Mouse (Mus musculus): ENCODE results near the gene Ppp3ca. TPM values are rescaled to one million over a fixed set of nuclear protein-coding genes. Genes with fewer than 3 reads are reported as not detected.

Gene Ppp3ca
- polyA plus RNA-seq, 1 experiment from 2014 or later, result 42.8 TPM

DNA sequence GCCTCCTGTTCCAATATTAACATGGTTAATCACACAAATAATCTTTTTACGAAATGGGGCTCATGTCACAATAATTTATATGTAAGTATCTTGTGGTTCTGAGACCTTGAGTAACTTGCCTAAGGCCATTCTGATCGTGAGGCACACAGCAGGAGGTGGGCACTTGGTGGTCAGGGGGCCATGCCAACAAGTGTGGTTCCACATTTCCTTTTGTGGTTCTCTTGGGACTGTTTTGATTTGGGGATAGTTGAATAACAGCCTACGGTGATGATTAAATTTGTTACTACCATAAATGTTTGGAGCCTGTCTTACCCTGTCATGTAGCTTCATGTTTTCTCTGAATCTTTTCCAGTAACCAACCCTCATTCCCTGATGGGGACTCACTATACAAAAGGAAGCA is 196.6 kb downstream of the Ppp3ca start:
- Histone ChIP-seq H3K36me3 (ENCODE audit: control insufficient read depth, insufficient read depth, low read length) (no peaks in the 10 kb centered on the region), H3K4me1 (ENCODE audit: control insufficient read depth, insufficient read depth, low read length) (peaks cover 2% of the 10 kb centered on the region; the same call in 1 of the 2 replicates), H3K4me3 (replicated peaks; ENCODE audit: low read length) (no peak overlapping the region), H3K27me3 (ENCODE audit: control insufficient read depth, insufficient read depth, low read length) (no peaks in the 10 kb centered on the region), H3K9ac (ENCODE audit: low read length) (no peak overlapping the region), H3K27ac (ENCODE audit: low read length) (no peak overlapping the region), H3K9me3 (replicated peaks; ENCODE audit: control insufficient read depth, low read length) (no peaks in the 10 kb centered on the region), H3K4me2 (ENCODE audit: low read depth, low read length) (no peak overlapping the region)
- 83% methylated on average over 3 of the region's 3 CpGs for WGBS
- no peak for ATAC-seq (ENCODE audit: insufficient read depth, low FRiP score)

DNA sequence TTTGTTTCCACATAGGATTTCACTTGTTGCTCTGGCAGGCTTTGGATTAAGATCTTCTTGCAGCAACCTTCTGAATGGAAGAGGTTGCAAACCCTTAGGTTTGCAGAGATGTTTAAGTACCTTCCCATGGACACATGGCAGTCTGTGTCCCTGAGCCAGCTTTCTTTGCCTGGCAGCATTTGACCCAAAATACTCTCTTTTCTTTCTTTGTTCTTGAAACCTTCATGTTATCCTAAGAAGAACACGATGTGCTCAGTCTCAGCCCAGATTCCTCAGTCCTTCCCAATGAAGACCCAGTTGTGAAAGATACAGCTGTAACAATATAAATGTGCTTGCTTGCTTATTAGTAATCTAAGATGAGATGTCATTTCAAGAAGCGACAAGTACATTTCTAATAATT is 197.4 kb downstream of the Ppp3ca start:
- Histone ChIP-seq H3K27ac (ENCODE audit: low read length) (no peak overlapping the region), H3K9me3 (replicated peaks; ENCODE audit: control insufficient read depth, low read length) (no peaks in the 10 kb centered on the region), H3K27me3 (ENCODE audit: control insufficient read depth, insufficient read depth, low read length) (no peaks in the 10 kb centered on the region), H3K4me3 (replicated peaks; ENCODE audit: low read length) (no peak overlapping the region), H3K4me1 (ENCODE audit: control insufficient read depth, insufficient read depth, low read length) (peaks cover 6% of the 10 kb centered on the region; the same call in 1 of the 2 replicates), H3K9ac (ENCODE audit: low read length) (no peak overlapping the region), H3K36me3 (ENCODE audit: control insufficient read depth, insufficient read depth, low read length) (no peaks in the 10 kb centered on the region), H3K4me2 (ENCODE audit: low read depth, low read length) (no peak overlapping the region)
- 96% methylated on average over 2 of the region's 2 CpGs for WGBS
- ATAC-seq (ENCODE audit: insufficient read depth, low FRiP score), result no peak

DNA sequence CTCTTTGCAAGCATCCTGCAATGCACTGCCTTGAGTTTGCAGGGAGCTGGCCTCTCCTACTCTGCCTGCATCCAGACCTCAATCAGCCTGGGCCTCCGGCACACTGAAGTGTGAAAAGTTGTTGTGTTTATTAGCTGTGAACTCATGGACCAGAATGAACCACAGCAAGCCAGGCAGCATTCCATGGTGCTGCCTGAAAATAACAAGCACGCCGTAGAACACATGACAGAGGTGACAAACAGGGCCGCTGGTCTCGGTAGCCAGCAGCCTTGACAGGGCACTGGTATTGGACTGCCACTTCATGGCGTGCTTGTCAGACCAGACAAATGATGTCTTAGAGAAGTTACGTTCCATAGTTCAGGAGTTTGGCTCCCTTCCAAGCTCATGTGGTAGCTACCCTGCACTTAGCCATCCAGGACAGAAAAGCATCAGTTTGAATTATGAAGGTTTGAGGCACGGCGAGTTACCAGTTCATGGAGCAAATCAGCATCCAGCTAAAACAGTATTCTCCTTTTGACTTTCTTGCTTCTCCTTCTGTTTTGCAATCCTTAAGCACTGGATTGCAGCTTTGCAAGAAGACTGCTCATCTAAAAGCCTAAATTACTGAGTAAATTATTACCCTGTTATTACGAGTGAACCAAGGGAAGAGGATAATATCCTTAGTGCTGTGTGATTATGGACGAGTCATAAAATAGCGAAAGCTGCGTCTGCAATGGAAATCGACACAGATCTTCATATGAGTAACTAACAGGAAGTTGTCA is 202.0 kb downstream of the Ppp3ca start:
- no peak for ATAC-seq (ENCODE audit: insufficient read depth, low FRiP score)
- Histone ChIP-seq H3K9ac (ENCODE audit: low read length) (no peak overlapping the region), H3K27ac (ENCODE audit: low read length) (no peak overlapping the region), H3K4me3 (replicated peaks; ENCODE audit: low read length) (no peak overlapping the region), H3K4me2 (ENCODE audit: low read depth, low read length) (no peak overlapping the region), H3K36me3 (ENCODE audit: control insufficient read depth, insufficient read depth, low read length) (no peaks in the 10 kb centered on the region), H3K4me1 (ENCODE audit: control insufficient read depth, insufficient read depth, low read length) (peaks cover 6% of the 10 kb centered on the region; the same call in 1 of the 2 replicates), H3K9me3 (replicated peaks; ENCODE audit: control insufficient read depth, low read length) (no peaks in the 10 kb centered on the region), H3K27me3 (ENCODE audit: control insufficient read depth, insufficient read depth, low read length) (no peaks in the 10 kb centered on the region)
- WGBS, result 50% methylated on average over 14 of the region's 14 CpGs

DNA sequence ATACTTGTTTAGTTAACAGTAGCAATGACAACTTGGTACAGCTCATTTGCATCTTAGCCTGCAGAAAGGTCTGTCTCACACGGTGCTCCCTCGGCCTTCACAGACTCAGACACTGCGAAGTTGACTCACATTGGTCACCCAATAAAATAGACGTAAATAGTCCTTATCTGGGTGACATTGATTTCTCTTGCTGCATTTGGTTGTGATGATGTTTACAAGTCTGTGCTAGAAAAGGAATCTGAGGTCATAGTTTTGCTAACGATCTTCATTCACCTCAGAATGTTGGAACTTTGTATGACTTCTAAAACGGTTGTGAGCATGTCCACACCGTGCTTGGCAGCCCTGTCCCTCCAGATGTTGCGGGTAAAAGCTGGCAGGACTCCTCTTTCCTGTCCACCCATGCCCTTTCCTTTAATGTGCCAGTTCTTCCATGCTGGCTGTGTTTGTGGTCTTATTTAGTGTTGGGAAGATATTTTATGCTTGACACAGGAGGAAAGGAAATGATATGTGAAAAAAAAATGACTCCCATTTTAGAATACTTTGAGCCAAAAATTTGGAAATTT is 202.7 kb downstream of the Ppp3ca start:
- ATAC-seq (ENCODE audit: insufficient read depth, low FRiP score), result no peak
- Histone ChIP-seq H3K4me1 (ENCODE audit: control insufficient read depth, insufficient read depth, low read length) (peaks cover 6% of the 10 kb centered on the region; the same call in 1 of the 2 replicates), H3K27me3 (ENCODE audit: control insufficient read depth, insufficient read depth, low read length) (no peaks in the 10 kb centered on the region), H3K9me3 (replicated peaks; ENCODE audit: control insufficient read depth, low read length) (no peaks in the 10 kb centered on the region), H3K9ac (ENCODE audit: low read length) (no peak overlapping the region), H3K4me3 (replicated peaks; ENCODE audit: low read length) (no peak overlapping the region), H3K27ac (ENCODE audit: low read length) (no peak overlapping the region), H3K36me3 (ENCODE audit: control insufficient read depth, insufficient read depth, low read length) (no peaks in the 10 kb centered on the region), H3K4me2 (ENCODE audit: low read depth, low read length) (no peak overlapping the region)
- whole genome bisulfite sequencing, result 64% methylated on average over 8 of the region's 8 CpGs

DNA sequence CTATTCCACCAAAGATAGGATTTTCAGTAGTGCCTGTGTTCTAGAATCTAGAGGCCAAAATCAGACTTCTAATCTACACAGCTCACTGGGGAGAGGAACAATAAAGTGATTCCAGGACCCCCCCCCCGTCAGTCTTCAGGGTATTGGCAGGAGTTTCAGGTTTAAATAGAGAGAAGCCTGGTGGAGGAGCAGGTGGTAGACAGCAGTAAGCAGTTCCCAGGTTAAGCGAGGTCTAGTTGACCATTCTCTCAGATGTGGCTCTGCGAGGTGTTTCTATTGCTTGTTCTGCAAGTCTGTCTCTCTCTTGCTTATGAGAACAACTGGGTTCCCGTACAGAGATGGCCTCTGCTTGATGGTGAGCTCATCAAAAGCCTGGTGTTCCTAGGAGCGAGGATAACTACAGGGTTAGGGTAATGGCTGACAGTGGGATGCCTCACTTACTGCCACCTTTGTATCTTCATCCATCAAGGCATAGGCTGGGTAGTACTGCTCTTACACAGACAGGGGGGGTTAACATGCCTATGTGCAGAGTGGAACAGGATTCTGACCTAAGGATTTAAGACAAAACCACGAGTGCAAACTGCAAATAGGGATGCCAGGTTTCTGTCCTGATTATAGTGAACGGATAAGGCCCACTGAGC is 204.0 kb downstream of the Ppp3ca start:
- no peak overlapping the region for H3K9ac ChIP-seq (ENCODE audit: low read length)
- peaks cover 6% of the 10 kb centered on the region; the same call in 1 of the 2 replicates for H3K4me1 ChIP-seq (ENCODE audit: control insufficient read depth, insufficient read depth, low read length)
- no peak for ATAC-seq (ENCODE audit: insufficient read depth, low FRiP score)
- 89% methylated on average over 7 of the region's 7 CpGs for WGBS
- no peak overlapping the region for H3K4me2 ChIP-seq (ENCODE audit: low read depth, low read length)
- no peak overlapping the region for H3K4me3 ChIP-seq (replicated peaks; ENCODE audit: low read length)
- no peaks in the 10 kb centered on the region for H3K27me3 ChIP-seq (ENCODE audit: control insufficient read depth, insufficient read depth, low read length)
- H3K36me3 ChIP-seq (ENCODE audit: control insufficient read depth, insufficient read depth, low read length), result no peaks in the 10 kb centered on the region
- H3K27ac ChIP-seq (ENCODE audit: low read length), result no peak overlapping the region
- no peaks in the 10 kb centered on the region for H3K9me3 ChIP-seq (replicated peaks; ENCODE audit: control insufficient read depth, low read length)

DNA sequence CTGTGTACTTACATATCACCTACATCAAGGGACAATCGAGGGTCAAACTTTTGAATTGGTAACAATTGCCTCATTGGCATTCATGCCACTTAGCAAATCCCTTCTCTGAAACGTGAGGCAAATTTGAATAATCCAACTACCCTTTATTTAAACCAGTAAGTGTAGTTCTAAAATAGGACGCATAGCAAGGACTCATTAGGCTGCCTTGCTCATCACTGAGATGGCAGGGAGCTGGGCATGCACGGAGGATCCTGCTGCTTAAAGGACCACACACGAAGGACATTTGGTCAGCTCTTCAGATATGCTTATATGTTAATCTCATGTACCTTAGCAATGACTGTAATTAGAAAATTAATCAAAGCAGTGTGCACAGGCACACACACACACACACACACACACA is 204.6 kb downstream of the Ppp3ca start:
- Histone ChIP-seq H3K4me3 (replicated peaks; ENCODE audit: low read length) (no peak overlapping the region), H3K36me3 (ENCODE audit: control insufficient read depth, insufficient read depth, low read length) (no peaks in the 10 kb centered on the region), H3K4me1 (ENCODE audit: control insufficient read depth, insufficient read depth, low read length) (peaks cover 6% of the 10 kb centered on the region; the same call in 1 of the 2 replicates), H3K9me3 (replicated peaks; ENCODE audit: control insufficient read depth, low read length) (no peaks in the 10 kb centered on the region), H3K9ac (ENCODE audit: low read length) (no peak overlapping the region), H3K4me2 (ENCODE audit: low read depth, low read length) (no peak overlapping the region), H3K27ac (ENCODE audit: low read length) (no peak overlapping the region), H3K27me3 (ENCODE audit: control insufficient read depth, insufficient read depth, low read length) (no peaks in the 10 kb centered on the region)
- no peak for ATAC-seq (ENCODE audit: insufficient read depth, low FRiP score)
- 71% methylated on average over 5 of the region's 5 CpGs for WGBS

DNA sequence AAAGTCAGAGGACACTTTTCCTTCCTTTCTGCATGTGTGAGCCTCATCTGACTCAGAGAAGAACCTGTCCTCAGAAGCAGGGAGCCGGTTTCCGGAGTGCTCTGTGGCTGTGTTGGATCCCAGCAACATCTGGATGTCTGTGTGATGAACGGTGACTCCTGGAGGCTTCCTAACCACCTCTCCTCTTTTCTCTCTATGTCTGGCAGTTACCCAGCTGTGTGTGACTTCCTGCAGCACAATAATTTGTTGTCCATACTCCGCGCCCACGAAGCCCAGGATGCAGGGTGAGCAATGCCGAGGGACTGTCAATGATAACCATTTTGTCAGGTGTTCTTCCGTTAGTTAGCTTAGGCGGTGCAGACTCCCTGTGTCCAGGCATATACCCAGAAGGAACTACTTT is 217.8 kb downstream of the Ppp3ca start:
- H3K4me2 ChIP-seq (ENCODE audit: low read depth, low read length), result no peak overlapping the region
- no peaks in the 10 kb centered on the region for H3K9me3 ChIP-seq (replicated peaks; ENCODE audit: control insufficient read depth, low read length)
- H3K27ac ChIP-seq (ENCODE audit: low read length), result no peak overlapping the region
- ATAC-seq (ENCODE audit: insufficient read depth, low FRiP score), result no peak
- no peak overlapping the region for H3K4me3 ChIP-seq (replicated peaks; ENCODE audit: low read length)
- 77% methylated on average over 9 of the region's 9 CpGs for WGBS
- H3K4me1 ChIP-seq (ENCODE audit: control insufficient read depth, insufficient read depth, low read length), result no peaks in the 10 kb centered on the region
- no peaks in the 10 kb centered on the region for H3K27me3 ChIP-seq (ENCODE audit: control insufficient read depth, insufficient read depth, low read length)
- no peaks in the 10 kb centered on the region for H3K36me3 ChIP-seq (ENCODE audit: control insufficient read depth, insufficient read depth, low read length)
- H3K9ac ChIP-seq (ENCODE audit: low read length), result no peak overlapping the region

DNA sequence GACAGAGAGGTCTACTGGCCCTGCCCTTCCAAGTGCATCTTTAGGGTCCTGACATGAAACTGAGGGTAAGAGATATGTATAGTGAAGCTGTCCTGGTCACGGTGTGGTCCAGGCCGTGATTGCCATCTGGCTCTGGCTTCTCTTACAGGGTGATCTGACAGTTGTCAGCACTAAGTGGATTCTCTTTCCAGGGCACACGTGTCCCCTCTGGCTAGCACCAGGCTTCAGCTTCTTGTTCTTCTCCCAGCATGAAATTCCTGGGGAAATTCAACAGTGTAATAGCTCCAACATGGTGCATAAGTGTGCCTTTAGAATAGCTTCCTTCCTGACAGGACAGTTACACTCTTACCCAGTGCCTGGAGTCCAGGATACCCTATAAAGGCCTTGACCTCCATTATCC is 222.2 kb downstream of the Ppp3ca start:
- Histone ChIP-seq H3K4me1 (ENCODE audit: control insufficient read depth, insufficient read depth, low read length) (no peaks in the 10 kb centered on the region), H3K9ac (ENCODE audit: low read length) (no peak overlapping the region), H3K27me3 (ENCODE audit: control insufficient read depth, insufficient read depth, low read length) (no peaks in the 10 kb centered on the region), H3K27ac (ENCODE audit: low read length) (no peak overlapping the region), H3K4me2 (ENCODE audit: low read depth, low read length) (no peak overlapping the region), H3K4me3 (replicated peaks; ENCODE audit: low read length) (no peak overlapping the region), H3K9me3 (replicated peaks; ENCODE audit: control insufficient read depth, low read length) (no peaks in the 10 kb centered on the region), H3K36me3 (ENCODE audit: control insufficient read depth, insufficient read depth, low read length) (no peaks in the 10 kb centered on the region)
- no peak for ATAC-seq (ENCODE audit: insufficient read depth, low FRiP score)
- 82% methylated on average over 3 of the region's 3 CpGs for WGBS

All from stomach, embryonic 16.5 days (tissue).